Mouse (Mus musculus) frontal cortex, postnatal 10 days (tissue): Measurements from ENCODE around the gene Pex3.

Source experiments
- DNase-seq, 2 experiments: peaks; one replicate each; pipeline ENCODE4 v3.0.0; 2022; ENCODE audit warnings: low spot score in 2 of 2, mixed read lengths in 1 of 2

Gene Pex3

DNA sequence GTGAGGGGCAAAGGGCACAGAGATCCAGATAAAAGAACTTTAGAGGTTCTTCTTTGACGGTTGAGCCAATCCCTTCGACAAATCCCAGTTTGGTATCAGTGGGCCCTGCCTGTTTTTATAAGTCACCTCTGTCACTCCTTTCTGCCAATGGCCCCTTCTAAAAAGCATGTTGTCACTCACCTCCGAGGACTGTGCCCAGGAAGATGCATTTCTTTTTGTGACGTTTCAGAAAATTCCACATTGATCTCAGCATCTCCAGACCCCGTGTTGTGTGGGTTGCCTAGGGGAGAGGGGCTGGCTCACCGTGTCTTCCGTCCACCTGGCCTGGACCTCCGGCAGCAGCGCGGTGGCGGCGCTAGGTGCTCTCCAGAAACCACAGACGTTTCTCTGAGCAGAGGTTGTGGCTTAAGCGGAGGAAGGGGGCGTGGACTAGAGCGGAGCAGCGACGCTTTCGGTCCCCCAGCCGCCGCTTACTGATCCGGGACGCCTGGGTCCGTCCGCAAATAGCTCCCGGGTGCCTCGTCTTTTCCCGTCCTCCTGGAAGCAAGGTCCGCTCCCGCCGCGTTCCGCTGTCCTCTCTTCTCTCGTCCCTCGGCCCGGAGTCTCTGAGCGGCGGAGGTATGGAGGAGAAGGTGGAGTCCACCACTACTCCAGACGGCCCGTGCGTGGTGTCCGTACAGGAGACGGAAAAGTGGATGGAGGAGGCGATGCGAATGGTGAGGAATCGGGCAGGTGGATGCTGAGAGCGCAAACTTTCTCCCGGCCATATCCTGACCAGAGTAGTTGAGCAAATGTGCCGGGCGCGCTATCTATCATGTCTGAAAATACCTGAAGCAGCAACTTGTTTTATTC lies at the start of gene Pex3, which contains the start of gene Adat2:
Gene Pex3 (minus strand): TSS at position 497 of the 852 bp plus-strand sequence.
Gene Adat2 (plus strand): TSS at position 249 of the 852 bp plus-strand sequence.
- peak; percentile 76 to 84 for DNase-seq

DNA sequence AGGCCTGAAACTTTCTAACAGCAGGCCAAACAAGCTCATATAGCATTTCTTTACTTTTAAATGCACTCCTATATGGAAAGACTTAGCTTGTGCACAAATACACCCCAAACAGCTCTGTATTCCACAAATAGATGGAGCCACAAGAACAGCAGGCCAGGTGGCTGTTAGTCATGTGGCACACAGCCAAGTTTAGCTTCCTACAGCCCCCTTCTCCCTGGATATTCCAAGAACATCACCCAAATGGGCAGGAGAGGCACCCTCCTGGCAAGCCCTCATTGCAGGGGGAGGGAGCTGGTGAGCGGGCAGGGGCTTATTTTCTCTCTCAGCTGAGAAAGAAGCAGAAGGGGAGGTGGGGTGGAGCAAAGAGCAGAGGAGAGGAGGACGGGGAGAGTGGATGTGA lies 48.0 kb upstream of the Pex3 start:
- peak in 1 of 2 experiments; percentile 26 for DNase-seq

DNA sequence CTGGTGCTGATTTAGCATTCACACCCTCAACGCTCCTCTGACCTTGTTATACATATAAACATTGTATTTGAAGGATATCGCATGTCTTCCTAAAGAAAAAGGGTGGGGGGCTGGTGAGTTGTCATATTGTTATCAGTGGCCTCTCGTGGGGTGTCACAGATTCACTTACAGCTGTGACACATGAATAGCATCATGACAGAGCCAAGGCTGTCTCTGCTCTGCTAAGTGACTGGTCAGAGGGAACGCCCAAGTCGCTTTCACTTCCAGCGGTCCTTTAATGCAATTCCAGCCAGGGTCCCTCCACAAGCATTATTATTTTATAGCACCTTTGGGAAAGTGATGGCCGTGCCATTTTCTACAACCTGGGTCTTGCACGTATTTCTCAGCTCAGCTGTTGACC lies 44.5 kb upstream of the Pex3 start:
- no peak for DNase-seq

DNA sequence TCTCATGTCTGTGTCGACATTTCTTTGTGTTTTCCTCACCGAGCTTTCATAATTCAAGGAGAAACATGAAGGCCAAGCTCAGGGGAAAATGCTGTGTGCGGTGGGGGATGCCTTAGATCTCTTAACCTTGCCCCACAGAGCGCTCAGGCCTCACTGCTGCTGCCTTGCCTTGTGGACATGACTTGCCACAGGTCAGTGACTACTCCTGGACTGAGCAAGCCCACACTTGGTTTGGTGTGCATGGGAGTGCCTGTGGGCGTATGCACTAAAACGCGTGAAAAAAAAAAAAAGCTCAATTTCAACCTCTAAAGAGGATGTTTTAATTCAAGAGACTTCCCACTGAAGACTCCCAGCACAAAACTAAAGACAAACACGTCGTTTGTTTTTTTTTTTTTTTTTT lies 43.9 kb upstream of the Pex3 start:
- DNase-seq, result no peak

DNA sequence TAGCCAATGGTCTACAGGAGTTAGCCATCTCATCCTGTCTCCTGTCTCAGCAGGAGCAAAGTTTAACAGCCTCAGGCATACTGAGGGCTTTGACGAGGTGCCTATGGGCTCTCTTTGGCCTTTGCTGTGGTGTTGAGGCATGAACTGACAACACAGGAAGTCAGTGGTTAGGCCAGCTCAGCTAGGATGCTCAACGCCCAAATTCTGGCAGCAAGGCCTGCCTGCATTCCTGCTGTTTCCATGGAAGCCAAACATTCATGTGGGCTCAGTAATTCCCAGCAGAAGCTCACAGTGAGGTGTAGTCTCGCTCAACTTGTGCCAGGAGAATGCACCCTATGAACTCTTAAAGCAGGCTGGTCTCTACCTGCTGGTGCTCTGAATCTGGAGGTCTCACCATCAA lies 43.1 kb upstream of the Pex3 start:
- DNase-seq, result no peak

DNA sequence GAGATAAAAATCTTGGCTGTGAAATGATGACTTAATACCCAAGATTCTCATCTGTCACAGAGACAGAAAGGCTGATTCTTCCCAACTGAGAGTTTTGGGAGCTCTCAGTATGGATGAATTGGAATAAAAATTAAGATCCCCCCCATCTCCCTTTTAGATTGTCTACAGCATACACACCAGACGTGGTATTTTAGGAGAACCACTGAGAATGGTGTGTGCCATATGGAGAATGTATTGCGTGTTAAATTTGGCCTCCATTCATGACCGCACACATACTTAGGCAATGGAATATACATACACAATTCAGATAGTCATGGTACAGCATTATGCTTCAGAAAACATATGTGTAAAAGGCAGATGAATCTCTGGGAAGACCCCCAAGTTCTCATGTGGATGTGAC lies 40.6 kb upstream of the Pex3 start:
- no peak for DNase-seq

DNA sequence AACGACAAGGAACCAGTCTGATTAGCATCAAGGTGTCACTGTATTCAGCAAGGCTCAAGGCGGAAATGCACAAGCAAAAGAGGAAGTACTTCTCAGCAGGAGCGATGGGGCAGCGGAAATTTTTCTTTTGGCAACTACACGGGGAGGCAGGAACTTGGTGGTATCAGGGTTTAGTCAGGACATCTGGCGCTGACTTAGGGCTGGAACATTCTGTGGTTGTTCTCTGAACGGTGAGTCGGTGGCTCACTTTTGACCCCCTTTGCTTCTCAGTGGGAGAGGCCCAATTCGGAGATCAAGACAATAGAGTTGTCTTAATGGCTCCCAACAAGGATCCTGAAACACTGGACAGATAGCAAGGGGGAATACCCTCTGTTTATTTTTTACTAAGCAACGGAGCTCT lies 39.3 kb upstream of the Pex3 start:
- no peak for DNase-seq

DNA sequence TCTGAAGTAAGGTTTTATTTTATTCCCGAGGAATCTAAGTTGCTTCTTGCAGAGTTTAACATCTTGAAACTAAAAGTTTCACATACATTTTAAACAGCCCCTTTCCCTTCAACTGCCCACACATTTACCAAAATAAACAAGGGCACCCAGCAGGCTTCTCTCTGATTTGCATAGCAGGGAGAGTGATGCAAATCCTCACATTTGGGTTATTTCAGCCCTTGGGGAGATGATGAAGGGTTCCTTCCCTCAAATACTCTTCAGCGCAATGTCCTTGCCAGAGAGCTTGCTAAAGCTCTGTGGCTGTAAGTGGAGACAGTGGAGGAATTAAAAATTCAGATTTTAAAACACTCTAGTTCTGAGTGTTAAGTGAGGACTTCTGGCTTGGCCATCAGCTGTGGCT lies 35.0 kb upstream of the Pex3 start:
- peak in 1 of 2 experiments; percentile 40 for DNase-seq

DNA sequence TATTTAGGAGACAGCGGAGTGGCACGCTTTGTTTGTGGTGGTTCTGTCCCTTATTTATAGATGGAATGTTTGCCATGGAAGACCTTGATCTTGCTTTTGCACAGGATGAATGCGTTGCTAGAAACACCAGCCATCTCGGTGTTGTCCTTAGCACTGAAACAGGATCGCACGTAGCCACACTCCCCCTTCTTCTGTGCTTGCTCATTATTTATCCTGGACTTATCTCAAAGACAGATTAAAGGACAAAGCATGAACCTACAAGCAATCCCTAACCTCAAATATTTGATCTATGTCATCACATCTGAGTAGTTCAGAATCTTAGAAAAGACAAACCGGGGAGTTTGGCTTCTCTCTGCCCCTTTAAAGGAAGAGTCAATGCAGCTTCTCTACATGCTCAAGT lies 24.2 kb upstream of the Pex3 start:
- no peak for DNase-seq

DNA sequence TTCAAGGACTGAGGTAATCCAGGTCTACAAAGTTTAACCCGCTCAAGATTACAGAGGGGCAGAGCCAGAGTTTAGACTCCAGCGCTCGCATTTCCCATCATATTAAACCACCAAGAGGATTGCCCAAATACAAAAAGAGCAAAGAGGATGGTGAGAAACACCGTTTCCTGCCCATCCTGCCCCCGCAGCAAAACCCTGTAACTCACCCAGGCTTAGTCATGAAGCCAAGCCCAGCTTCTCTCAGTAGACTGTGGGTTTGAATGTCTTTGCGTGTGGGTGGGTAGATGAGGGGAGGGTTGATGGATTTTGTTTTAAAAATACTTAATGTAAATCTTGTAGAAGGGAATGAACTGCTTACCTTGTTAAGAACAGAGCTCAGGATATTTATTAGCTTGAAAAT lies 19.5 kb upstream of the Pex3 start:
- no peak for DNase-seq

DNA sequence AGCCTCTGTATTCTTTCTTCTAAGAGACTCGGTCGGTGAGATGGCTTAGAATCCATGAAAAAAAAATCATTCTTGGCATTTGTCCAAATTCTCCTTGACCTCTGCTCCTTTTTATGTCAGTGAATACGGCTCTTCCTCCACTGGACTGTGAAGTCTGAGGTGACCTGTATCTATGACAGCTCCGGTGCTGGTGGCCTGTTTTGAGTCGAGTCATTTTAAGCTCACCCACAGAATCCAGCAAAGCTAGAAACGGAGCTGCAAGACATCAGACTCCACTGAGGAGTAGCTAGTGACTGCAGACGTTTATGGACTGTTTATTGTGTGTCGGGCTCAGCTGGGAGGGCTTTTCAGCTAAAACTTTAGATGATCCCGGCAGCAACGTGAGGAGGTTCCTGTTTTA lies 19.1 kb upstream of the Pex3 start:
- no peak for DNase-seq

DNA sequence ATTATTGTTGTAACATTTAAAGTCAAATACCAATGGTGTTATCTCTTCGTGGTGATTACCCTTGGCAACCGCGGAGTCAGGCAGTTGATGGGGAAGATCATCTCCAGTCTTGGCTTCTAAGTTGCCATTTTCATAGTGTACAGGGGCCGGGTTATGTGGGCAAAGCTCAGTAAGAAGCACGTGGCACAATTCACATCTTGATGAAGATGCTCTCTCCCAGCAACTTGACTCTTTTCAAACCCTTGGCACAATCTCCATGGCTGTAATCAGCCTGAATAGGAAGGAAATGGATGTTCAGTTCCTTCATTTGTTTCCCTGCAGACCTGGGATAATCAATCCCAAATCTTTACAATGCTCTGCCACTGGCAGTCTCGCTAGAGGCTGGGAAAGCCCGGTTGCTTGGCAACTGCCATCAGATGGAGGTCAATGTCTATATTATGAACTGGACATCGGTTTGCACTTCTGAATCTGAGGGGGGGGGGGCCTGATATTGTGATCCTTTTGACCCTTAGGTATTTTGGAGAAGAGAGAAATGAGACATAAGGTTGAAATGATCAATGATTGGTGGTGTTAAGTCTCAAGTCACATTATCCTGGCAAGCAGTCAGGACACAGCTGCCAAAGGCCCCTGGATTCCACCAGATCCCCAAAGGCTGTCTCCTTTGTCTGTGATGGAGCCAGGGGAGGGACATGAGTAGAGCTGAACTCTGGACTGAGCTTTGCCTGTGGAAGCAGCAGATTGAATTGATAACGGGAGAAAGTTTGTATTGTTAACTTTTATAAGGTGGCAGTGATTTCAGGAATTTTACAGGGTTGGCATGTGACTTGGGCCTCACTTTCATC lies 18.0 kb upstream of the Pex3 start:
- DNase-seq, result no peak

DNA sequence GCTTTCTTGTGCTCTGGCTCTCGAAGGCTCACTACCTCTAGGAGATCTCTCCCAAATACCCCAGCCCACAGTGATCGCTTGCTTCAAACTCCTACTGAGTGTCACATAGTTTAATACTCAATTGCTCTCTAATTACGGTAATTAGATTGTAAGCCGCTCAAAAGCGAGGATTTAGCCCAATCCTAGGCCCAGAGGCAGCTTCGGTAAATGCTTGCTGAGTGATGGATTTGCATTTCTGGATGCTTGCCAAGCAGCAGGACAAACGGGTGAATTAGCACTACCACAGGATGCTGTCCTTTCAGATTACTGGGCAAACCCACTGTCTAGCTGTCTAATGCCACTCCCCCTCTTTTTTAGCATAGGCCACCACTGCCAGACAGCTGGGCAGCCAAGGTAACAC lies 16.9 kb upstream of the Pex3 start:
- DNase-seq, result no peak

DNA sequence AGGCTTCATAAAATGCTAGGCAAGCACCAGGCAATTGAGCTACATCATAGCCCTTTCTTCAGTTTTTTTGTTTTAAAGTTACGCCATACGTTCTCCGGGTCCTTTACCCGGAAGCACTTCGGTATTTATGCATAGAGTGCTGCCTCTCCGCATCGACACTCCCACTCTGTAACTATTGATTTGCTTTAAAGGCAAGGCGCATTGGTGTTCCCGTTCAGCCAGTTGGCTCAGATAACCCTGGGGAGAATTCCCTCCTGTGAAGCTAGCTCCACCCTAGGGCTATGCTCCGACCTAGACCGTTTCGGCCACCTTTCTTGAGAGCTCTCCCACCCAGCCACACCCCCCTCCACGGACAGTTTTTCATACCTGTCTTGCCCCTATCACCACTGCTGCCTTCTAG lies 13.5 kb upstream of the Pex3 start:
- no peak for DNase-seq

DNA sequence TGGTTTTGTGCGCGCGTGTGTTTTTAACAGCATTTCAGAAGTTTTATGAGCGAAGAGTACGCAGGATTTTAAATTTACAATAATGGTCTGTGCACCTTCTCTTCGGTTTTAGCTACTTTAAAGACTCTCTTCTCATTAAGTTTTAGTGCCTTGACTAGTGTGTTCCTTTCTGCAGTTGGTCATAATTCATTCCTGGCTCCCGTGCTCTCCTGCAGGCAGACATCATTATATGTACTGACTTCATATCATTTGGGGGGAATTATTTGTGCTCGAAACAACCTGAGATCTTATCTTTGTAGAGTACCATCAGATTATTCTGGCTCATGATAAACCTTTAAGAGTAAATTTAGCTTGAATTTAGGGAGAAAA lies 12.1 kb upstream of the Pex3 start:
- DNase-seq, result no peak

DNA sequence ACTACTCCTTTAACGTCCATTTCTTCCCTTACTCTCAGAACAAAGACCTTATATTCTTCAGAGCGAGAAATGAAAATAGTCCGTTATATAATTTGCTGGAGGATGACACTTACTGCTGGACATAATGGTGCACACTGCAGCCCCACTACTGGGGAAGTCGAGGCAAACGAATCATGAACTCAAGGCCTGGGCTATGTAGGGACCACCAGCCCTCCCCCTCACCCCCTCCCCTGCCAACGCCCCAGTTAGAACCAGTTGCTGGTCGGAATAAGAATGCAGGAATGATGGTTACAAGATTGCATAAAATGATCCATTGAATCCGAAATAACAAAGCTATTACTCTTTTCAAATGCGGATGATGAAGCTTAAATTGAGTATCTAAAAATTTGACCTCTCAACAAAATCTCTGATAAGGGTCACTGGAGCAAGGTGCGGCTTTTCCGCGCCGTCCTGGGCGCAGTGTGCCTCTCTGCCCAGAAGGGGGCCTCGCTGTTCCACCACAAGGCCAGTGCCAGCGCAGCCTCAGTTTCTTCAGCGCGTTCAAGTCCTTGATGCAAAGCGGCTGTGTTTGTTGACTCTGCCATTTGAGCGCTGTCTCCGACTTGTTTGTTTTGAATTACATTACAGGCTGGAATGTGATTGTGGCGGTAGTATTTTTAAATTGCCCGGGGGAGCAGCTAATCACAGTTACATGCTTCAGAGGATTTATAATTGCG lies 11.6 kb upstream of the Pex3 start:
- DNase-seq, result peak in 1 of 2 experiments; percentile 69

DNA sequence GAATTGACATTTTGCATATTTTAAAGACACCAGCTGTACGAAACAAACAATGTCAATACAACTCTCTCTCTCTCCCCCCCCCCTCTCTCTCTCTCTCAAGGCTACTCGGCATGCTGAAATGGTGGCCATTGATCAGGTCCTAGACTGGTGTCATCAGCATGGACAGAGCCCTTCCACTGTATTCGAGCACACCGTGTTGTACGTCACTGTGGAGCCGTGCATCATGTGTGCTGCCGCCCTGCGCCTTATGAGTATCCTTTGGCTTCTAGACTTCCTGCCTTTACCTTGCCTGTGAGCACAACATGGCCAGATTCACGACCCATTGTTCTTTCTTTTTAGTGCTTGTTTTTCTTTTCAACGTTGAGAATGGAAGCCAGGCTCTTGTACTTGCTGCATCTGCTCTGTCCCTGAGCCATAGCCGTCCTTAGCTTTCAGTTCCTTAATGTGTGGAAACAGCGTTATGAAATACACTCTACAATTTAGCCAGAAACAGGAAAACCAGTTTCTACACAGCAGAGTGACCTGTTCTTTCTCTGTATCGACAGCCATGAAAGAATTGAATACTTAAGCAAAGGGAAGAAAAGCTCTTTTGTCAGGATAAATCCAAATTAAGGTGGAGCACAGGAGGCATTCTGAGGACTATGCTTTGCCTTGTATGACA lies 7.2 kb upstream of the Pex3 start:
- no peak for DNase-seq

DNA sequence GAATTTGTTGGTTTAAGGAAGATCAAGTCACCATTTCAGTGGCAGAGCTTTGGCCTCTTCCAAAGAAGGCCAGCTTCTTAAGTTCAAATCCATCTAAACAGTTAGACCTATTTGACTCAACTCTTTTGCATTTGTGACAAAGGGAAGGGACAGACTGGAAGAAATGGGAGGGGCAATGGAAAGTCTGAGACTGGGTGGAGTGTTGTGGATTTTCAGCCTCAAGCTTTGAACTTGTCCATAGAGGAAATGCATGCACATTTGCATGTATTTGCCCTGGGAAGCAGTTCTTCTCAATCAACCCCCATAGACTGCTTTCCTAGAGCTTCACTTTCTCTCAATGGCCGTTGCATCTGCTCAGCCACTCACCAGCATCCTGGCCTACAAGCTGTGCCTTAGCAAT lies 1.4 kb upstream of the Pex3 start:
- no peak for DNase-seq

DNA sequence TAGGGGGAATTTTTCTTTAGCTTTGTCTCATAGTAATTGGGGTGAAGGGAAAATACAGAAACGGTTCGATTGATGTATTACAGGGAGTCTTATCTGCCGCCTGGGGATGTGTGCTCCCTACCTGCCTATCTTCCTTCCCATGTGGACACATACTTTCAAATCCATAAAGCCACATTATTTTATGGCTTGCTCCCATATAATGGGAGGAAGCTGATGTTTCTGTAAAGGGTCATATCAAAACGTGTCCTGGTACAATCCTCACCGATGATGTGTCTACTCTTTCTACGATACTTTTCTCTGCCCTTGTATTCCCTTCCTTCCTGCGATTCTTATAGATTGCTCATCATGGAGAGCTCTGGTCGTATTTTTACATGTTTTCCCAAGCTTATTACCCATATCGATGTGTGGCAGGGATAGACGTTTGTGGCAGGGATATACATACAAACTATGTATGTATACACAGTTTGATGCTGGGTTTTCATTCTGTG lies 600 bp upstream of the Pex3 start:
- no peak for DNase-seq

DNA sequence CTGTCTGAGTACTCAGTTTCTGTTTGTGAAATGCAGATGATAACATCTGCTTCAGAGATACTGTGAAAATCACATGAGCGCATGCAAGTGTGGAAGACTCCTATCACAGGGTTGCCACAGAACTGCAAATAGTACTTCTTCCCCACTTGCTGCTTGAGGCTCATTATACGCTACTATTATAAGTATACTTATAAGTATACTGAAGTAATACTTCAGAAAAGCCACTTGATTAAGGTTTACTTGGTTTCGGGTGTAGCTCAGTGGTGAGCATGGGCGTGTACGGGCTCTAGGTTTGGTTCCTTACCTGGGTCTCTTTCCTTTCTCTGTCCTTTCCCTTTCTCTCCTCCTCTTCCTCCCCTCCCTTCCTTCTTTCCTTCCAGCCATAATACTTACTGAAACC lies 11.2 kb downstream of the Pex3 start:
- DNase-seq, result no peak

DNA sequence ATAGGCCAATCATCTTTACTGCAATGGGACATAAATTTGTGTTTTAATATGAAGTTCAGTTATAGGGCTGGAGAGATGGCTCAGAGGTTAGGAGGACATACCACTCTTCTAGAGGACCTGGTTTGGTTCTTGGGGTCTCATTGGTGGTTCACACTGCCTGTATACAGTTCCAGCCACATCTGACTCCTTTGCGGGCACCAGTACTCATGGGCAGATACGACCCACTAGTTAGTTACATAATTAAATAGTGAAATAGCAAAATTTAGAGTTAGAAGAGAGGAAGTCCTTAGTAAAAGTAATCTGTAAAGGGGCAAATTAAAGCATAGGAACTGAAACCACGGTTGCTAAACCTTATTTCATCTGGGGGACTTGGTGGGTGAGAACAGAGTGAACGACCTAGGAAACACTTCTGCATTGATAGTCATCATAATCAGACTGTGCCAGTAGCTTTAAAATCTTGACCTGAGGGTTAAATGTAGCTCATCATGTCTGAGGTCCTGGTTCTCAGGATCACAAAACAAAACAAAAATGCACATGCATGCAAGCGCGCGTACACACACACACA lies 13.1 kb downstream of the Pex3 start:
- no peak for DNase-seq
